Mouse (Mus musculus) ovary, adult 2 months (tissue): ENCODE data around the gene Proca1. TPM values are rescaled to one million over a fixed set of nuclear protein-coding genes. Genes with fewer than 3 reads are reported as not detected.

Experiments
- polyA plus RNA-seq: library from polyadenylated mRNA; depleted of rRNA; stranded (reverse); fragments of >200 nt; gene quantifications from 2 replicates; pipeline ENCODE4 v1.2.3, GENCODE M21; 2012; rRNA removed

Gene Proca1
- polyA plus RNA-seq: 0.90 and 1.1 TPM in 2 replicates

GRCm38 (mm10) chr11:78193113-78193512 is at the start of gene Proca1:
Proca1 (plus strand) TSS chr11:78193392.

GRCm38 (mm10) chr11:78164924-78165760 is 28.1 kb upstream of the Proca1 start, which contains the start of gene Traf4:
Traf4 (minus strand) TSS chr11:78165589.

GRCm38 (mm10) chr11:78176402-78176862 is 16.8 kb upstream of the Proca1 start, which contains the start of the genes Nek8 and Tlcd1:
Nek8 (minus strand) TSS chr11:78176675.
Tlcd1 (plus strand) TSS chr11:78176711.

GRCm38 (mm10) chr11:78182961-78183844 is 10.0 kb upstream of the Proca1 start, which contains the start of gene Rpl23a:
Rpl23a (minus strand) TSS chr11:78183584.

GRCm38 (mm10) chr11:78188331-78189233 is 4.6 kb upstream of the Proca1 start, which contains the start of gene Rab34:
Rab34 (plus strand) TSS chr11:78188430.

GRCm38 (mm10) chr11:78245627-78246317 is 52.6 kb downstream of the Proca1 start, which contains the start of the genes Sdf2 and Supt6:
Sdf2 (plus strand) TSS chr11:78245746.
Supt6 (minus strand) TSS chr11:78245987.

Other genes starting within 250 kb of the Proca1 start
- gene Phf12, start 210.6 kb upstream of the Proca1 start, polyA plus RNA-seq: 54.3 and 67.9 TPM in 2 replicates
- 19.7 TPM in 2 replicates for gene Dhrs13, start 161.1 kb upstream of the Proca1 start, polyA plus RNA-seq
- gene Flot2, start 155.5 kb upstream of the Proca1 start, polyA plus RNA-seq: 130 and 137 TPM in 2 replicates
- gene Eral1, start 113.0 kb upstream of the Proca1 start, polyA plus RNA-seq: 38.3 and 49.4 TPM in 2 replicates
- gene Fam222b, start 98.7 kb upstream of the Proca1 start, polyA plus RNA-seq: 30.4 and 47.6 TPM in 2 replicates
- 122 and 141 TPM in 2 replicates for gene Traf4, start 27.8 kb upstream of the Proca1 start, polyA plus RNA-seq
- gene Nek8, start 16.7 kb upstream of the Proca1 start, polyA plus RNA-seq: 34.2 and 34.3 TPM in 2 replicates
- gene Tlcd1, start 16.7 kb upstream of the Proca1 start, polyA plus RNA-seq: 100 and 122 TPM in 2 replicates
- 166 and 182 TPM in 2 replicates for gene Rpl23a, start 9.8 kb upstream of the Proca1 start, polyA plus RNA-seq
- 162 and 227 TPM in 2 replicates for gene Rab34, start 5.0 kb upstream of the Proca1 start, polyA plus RNA-seq
- 160 and 201 TPM in 2 replicates for gene Sdf2, start 52.4 kb downstream of the Proca1 start, polyA plus RNA-seq
- gene Supt6, start 52.6 kb downstream of the Proca1 start, polyA plus RNA-seq: 17.8 and 25.3 TPM in 2 replicates
- gene 2610507B11Rik, start 68.4 kb downstream of the Proca1 start, polyA plus RNA-seq: 88.4 and 89.1 TPM in 2 replicates
- gene BC030499, start 97.4 kb downstream of the Proca1 start, polyA plus RNA-seq: 0.15 and 0.23 TPM in 2 replicates
- 11.1 and 11.4 TPM in 2 replicates for gene Spag5, start 108.1 kb downstream of the Proca1 start, polyA plus RNA-seq
- 67.1 and 68.0 TPM in 2 replicates for gene Aldoc, start 129.6 kb downstream of the Proca1 start, polyA plus RNA-seq
- 107 and 137 TPM in 2 replicates for gene Pigs, start 135.0 kb downstream of the Proca1 start, polyA plus RNA-seq
- gene Unc119, start 150.1 kb downstream of the Proca1 start, polyA plus RNA-seq: 97.4 and 148 TPM in 2 replicates
- gene Foxn1, start 193.2 kb downstream of the Proca1 start, polyA plus RNA-seq: not detected in 2 replicates
- gene Slc13a2, start 228.8 kb downstream of the Proca1 start, polyA plus RNA-seq: 1.8 TPM in 2 replicates